Mouse (Mus musculus) limb, embryonic 15.5 days (tissue): Measurements from ENCODE around the gene Rsl24d1. TPM values are rescaled to one million over a fixed set of nuclear protein-coding genes. Genes with fewer than 3 reads are reported as not detected.
A peak's percentile ranks its signal among the peaks of the same experiment; 100 is the strongest.
"Not testable (repeated sequence)": the region's sequence is repeated elsewhere in the genome, so short reads cannot be mapped to it uniquely, and the experiment has no call there.

ENCODE experiments used
- ATAC-seq: fragments of 200-750 bp; cut with Nextera tagmentation; 2 replicates; pipeline ENCODE4 v1.8.0; 2017; ENCODE audit warnings: low read depth, moderate TSS enrichment; ENCODE audit not compliant: insufficient number of reproducible peaks, low FRiP score, low TSS enrichment
- H3K27ac ChIP-seq: fragments of 300-500 bp; sonication (generic); 2 replicates; pipeline ENCODE4 v1.5.1; 2015; ENCODE audit warnings: moderate library complexity, mild to moderate bottlenecking, inconsistent platforms
- H3K27me3 ChIP-seq: fragments of 300-500 bp; sonication (generic); 2 replicates; pipeline ENCODE4 v1.6.1; 2015; ENCODE audit warnings: inconsistent platforms
- H3K36me3 ChIP-seq: fragments of 300-500 bp; sonication (generic); 2 replicates; pipeline ENCODE4 v1.6.1; 2015; ENCODE audit warnings: inconsistent platforms
- H3K4me1 ChIP-seq: fragments of 300-500 bp; sonication (generic); 2 replicates; pipeline ENCODE4 v1.6.1; 2015; ENCODE audit warnings: inconsistent platforms
- H3K4me2 ChIP-seq: fragments of 300-500 bp; sonication (generic); 2 replicates; pipeline ENCODE4 v1.6.1; 2015; ENCODE audit warnings: mild to moderate bottlenecking, inconsistent platforms
- H3K4me3 ChIP-seq: fragments of 300-500 bp; sonication (generic); 2 replicates; pipeline ENCODE4 v1.5.1; 2015; ENCODE audit warnings: mild to moderate bottlenecking, inconsistent platforms
- H3K9ac ChIP-seq: fragments of 300-500 bp; sonication (generic); 2 replicates; pipeline ENCODE4 v1.6.1; 2015; ENCODE audit warnings: inconsistent platforms
- H3K9me3 ChIP-seq: fragments of 300-500 bp; sonication (generic); 2 replicates; pipeline ENCODE4 v1.6.1; 2016; ENCODE audit warnings: inconsistent platforms
- WGBS: fragments of 180-500 bp; shearing (Covaris S2); methylation state at CpG from one replicate; pipeline ENCODE4 v1.1.7; 2015; 5-methylcytosine and 5-hydroxymethylcytosine counted together
- polyA plus RNA-seq: library from polyadenylated mRNA; unstranded; fragments of >200 nt; fragmentation: Nextera tagmentation; extraction: Ambion mirVana; gene quantifications from 2 replicates; pipeline ENCODE4 v1.2.1, GENCODE M21; 2015

Rsl24d1 gene
- polyA plus RNA-seq, 1 experiment from 2014 or later: 106 TPM

GRCm38 (mm10) chr9:73103880-73104198 is 9.4 kb upstream of the Rsl24d1 start:
- no peak for ATAC-seq
- H3K27me3 ChIP-seq: peaks cover 26% of the 10 kb centered on the region

GRCm38 (mm10) chr9:73105141-73105540 is 8.1 kb upstream of the Rsl24d1 start:
- Histone ChIP-seq H3K4me3 (no peak overlapping the region), H3K27me3 (peaks cover 26% of the 10 kb centered on the region), H3K9ac (no peak overlapping the region), H3K36me3 (no peaks in the 10 kb centered on the region), H3K4me2 (no peak overlapping the region), H3K4me1 (peaks cover 10% of the 10 kb centered on the region), H3K9me3 (no peaks in the 10 kb centered on the region), H3K27ac (no peak overlapping the region)
- ATAC-seq: no peak
- 71% methylated on average over 1 of the region's 1 CpGs for WGBS

More at GRCm38 (mm10) chr9:73103880-73104198, 9.4 kb upstream of the Rsl24d1 start:
- peak overlapping the region; percentile 88 for H3K4me2 ChIP-seq
- H3K36me3 ChIP-seq: no peaks in the 10 kb centered on the region
- peak overlapping the region; percentile 42 for H3K4me3 ChIP-seq
- peaks cover 10% of the 10 kb centered on the region for H3K4me1 ChIP-seq
- WGBS: 31% methylated on average over 5 of the region's 5 CpGs
- H3K27ac ChIP-seq: no peak overlapping the region
- H3K9ac ChIP-seq: peak overlapping the region; percentile 28; the same call in 1 of the 2 replicates
- no peaks in the 10 kb centered on the region for H3K9me3 ChIP-seq

GRCm38 (mm10) chr9:73105771-73106170 is 7.5 kb upstream of the Rsl24d1 start:
- no peak overlapping the region for H3K4me2 ChIP-seq
- ATAC-seq: no peak
- H3K27ac ChIP-seq: no peak overlapping the region
- peaks cover 10% of the 10 kb centered on the region for H3K4me1 ChIP-seq
- H3K9ac ChIP-seq: no peak overlapping the region
- H3K27me3 ChIP-seq: peaks cover 26% of the 10 kb centered on the region
- no peak overlapping the region for H3K4me3 ChIP-seq
- no peaks in the 10 kb centered on the region for H3K36me3 ChIP-seq
- no peaks in the 10 kb centered on the region for H3K9me3 ChIP-seq

- peaks cover 54% of the 10 kb centered on the region for H3K36me3 ChIP-seq
- not testable (repeated sequence) for H3K9me3 ChIP-seq, H3K4me3 ChIP-seq, H3K9ac ChIP-seq, H3K4me2 ChIP-seq, H3K27me3 ChIP-seq, ATAC-seq, H3K27ac ChIP-seq
- WGBS: 84% methylated on average over 5 of the region's 6 CpGs
- H3K4me1 ChIP-seq: peaks cover 12% of the 10 kb centered on the region; the same call in 1 of the 2 replicates
Observed at GRCm38 (mm10) chr9:73116704-73117103, 3.5 kb downstream of the Rsl24d1 start.

GRCm38 (mm10) chr9:73118012-73118411 is 4.8 kb downstream of the Rsl24d1 start:
- WGBS: 78% methylated on average over 4 of the region's 4 CpGs
- H3K36me3 ChIP-seq: peaks cover 57% of the 10 kb centered on the region

GRCm38 (mm10) chr9:73121735-73122134 is 8.5 kb downstream of the Rsl24d1 start:
- H3K9me3 ChIP-seq: no peaks in the 10 kb centered on the region
- H3K4me3 ChIP-seq: no peak overlapping the region
- no peak overlapping the region for H3K27ac ChIP-seq
- H3K27me3 ChIP-seq: no peaks in the 10 kb centered on the region
- H3K36me3 ChIP-seq: peaks cover 74% of the 10 kb centered on the region
- WGBS: 72% methylated on average over 8 of the region's 8 CpGs
- no peak for ATAC-seq
- H3K9ac ChIP-seq: no peak overlapping the region
- H3K4me2 ChIP-seq: no peak overlapping the region
- no peaks in the 10 kb centered on the region for H3K4me1 ChIP-seq

More at GRCm38 (mm10) chr9:73118012-73118411, 4.8 kb downstream of the Rsl24d1 start:
- H3K9ac ChIP-seq: no peak overlapping the region
- no peaks in the 10 kb centered on the region for H3K27me3 ChIP-seq
- no peaks in the 10 kb centered on the region for H3K9me3 ChIP-seq
- H3K4me3 ChIP-seq: no peak overlapping the region
- H3K4me2 ChIP-seq: no peak overlapping the region
- no peak for ATAC-seq
- H3K27ac ChIP-seq: no peak overlapping the region
- peaks cover 9% of the 10 kb centered on the region; the same call in 1 of the 2 replicates for H3K4me1 ChIP-seq

- ATAC-seq: no peak
- no peak overlapping the region for H3K4me2 ChIP-seq
Observed at GRCm38 (mm10) chr9:73125043-73125570, 11.9 kb downstream of the Rsl24d1 start.

GRCm38 (mm10) chr9:73127457-73127856 is 14.2 kb downstream of the Rsl24d1 start:
- Histone ChIP-seq H3K9ac (no peak overlapping the region), H3K36me3 (peaks cover 71% of the 10 kb centered on the region), H3K4me2 (no peak overlapping the region), H3K9me3 (no peaks in the 10 kb centered on the region), H3K27ac (no peak overlapping the region), H3K27me3 (no peaks in the 10 kb centered on the region), H3K4me3 (no peak overlapping the region), H3K4me1 (no peaks in the 10 kb centered on the region)
- 87% methylated on average over 2 of the region's 2 CpGs for WGBS
- ATAC-seq: no peak

More at GRCm38 (mm10) chr9:73125043-73125570, 11.9 kb downstream of the Rsl24d1 start:
- no peak overlapping the region for H3K27ac ChIP-seq
- no peaks in the 10 kb centered on the region for H3K4me1 ChIP-seq
- WGBS: 89% methylated on average over 8 of the region's 8 CpGs
- H3K9ac ChIP-seq: no peak overlapping the region
- peaks cover 87% of the 10 kb centered on the region for H3K36me3 ChIP-seq
- H3K27me3 ChIP-seq: no peaks in the 10 kb centered on the region
- no peak overlapping the region for H3K4me3 ChIP-seq
- H3K9me3 ChIP-seq: no peaks in the 10 kb centered on the region

- no peaks in the 10 kb centered on the region for H3K9me3 ChIP-seq
- no peaks in the 10 kb centered on the region for H3K27me3 ChIP-seq
- no peak overlapping the region for H3K4me3 ChIP-seq
- no peaks in the 10 kb centered on the region for H3K4me1 ChIP-seq
- ATAC-seq: no peak
- H3K36me3 ChIP-seq: peaks cover 55% of the 10 kb centered on the region
- H3K27ac ChIP-seq: no peak overlapping the region
- no peak overlapping the region for H3K4me2 ChIP-seq
- 83% methylated on average over 8 of the region's 8 CpGs for WGBS
- no peak overlapping the region for H3K9ac ChIP-seq
Observed at GRCm38 (mm10) chr9:73129875-73130274, 16.6 kb downstream of the Rsl24d1 start.

GRCm38 (mm10) chr9:73130529-73130928 is 17.3 kb downstream of the Rsl24d1 start:
- H3K9me3 ChIP-seq: no peaks in the 10 kb centered on the region
- H3K4me2 ChIP-seq: no peak overlapping the region
- peaks cover 49% of the 10 kb centered on the region for H3K36me3 ChIP-seq
- H3K4me1 ChIP-seq: no peaks in the 10 kb centered on the region
- H3K9ac ChIP-seq: no peak overlapping the region
- no peak overlapping the region for H3K4me3 ChIP-seq
- H3K27ac ChIP-seq: no peak overlapping the region
- H3K27me3 ChIP-seq: no peaks in the 10 kb centered on the region
- WGBS: 86% methylated on average over 4 of the region's 4 CpGs
- no peak for ATAC-seq

- no peak overlapping the region for H3K4me3 ChIP-seq
- H3K27ac ChIP-seq: no peak overlapping the region
- WGBS: 59% methylated on average over 11 of the region's 11 CpGs
- no peak overlapping the region for H3K9ac ChIP-seq
- H3K4me2 ChIP-seq: no peak overlapping the region
- no peaks in the 10 kb centered on the region for H3K4me1 ChIP-seq
- no peaks in the 10 kb centered on the region for H3K9me3 ChIP-seq
- no peaks in the 10 kb centered on the region for H3K27me3 ChIP-seq
- no peak for ATAC-seq
- no peaks in the 10 kb centered on the region for H3K36me3 ChIP-seq
Observed at GRCm38 (mm10) chr9:73137341-73137886, 24.2 kb downstream of the Rsl24d1 start.

GRCm38 (mm10) chr9:73154347-73154746 is 41.1 kb downstream of the Rsl24d1 start:
- Histone ChIP-seq H3K4me1 (no peaks in the 10 kb centered on the region), H3K4me3 (no peak overlapping the region), H3K27ac (no peak overlapping the region), H3K9ac (no peak overlapping the region), H3K9me3 (no peaks in the 10 kb centered on the region), H3K36me3 (no peaks in the 10 kb centered on the region), H3K4me2 (no peak overlapping the region), H3K27me3 (no peaks in the 10 kb centered on the region)
- WGBS: 54% methylated on average over 9 of the region's 9 CpGs
- no peak for ATAC-seq

- 95% methylated on average over 4 of the region's 4 CpGs for WGBS
- H3K4me3 ChIP-seq: no peak overlapping the region
- no peaks in the 10 kb centered on the region for H3K9me3 ChIP-seq
- no peaks in the 10 kb centered on the region for H3K36me3 ChIP-seq
- no peaks in the 10 kb centered on the region for H3K4me1 ChIP-seq
- no peak overlapping the region for H3K27ac ChIP-seq
- H3K9ac ChIP-seq: no peak overlapping the region
- H3K27me3 ChIP-seq: no peaks in the 10 kb centered on the region
- H3K4me2 ChIP-seq: no peak overlapping the region
- ATAC-seq: no peak
Observed at GRCm38 (mm10) chr9:73157968-73158367, 44.7 kb downstream of the Rsl24d1 start.
